Mouse (Mus musculus): Measurements from ENCODE around the gene Atp2b2.

Gene Atp2b2

DNA sequence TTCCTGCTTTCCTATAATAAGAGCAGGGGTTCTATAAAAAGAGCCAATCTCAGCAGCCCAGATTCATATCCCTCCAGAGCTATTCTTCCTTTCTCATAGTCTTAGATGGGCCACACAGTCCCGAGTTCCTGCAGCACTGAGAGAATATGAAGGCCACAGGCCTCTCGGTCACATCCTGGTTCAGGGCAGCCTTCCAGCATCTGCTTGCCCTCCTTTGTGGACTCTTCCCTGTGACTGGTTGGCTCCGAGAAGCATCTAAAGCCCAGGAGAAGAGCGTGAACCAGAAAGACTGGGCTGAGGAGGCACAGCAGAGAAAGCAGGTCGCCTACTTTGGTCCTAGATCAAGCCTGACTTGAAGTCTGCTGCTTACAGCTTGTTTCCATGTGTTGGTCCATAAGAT lies 28.6 kb downstream of the Atp2b2 start:
- in situ Hi-C loops (cut with MboI, MseI), result no loop called here

DNA sequence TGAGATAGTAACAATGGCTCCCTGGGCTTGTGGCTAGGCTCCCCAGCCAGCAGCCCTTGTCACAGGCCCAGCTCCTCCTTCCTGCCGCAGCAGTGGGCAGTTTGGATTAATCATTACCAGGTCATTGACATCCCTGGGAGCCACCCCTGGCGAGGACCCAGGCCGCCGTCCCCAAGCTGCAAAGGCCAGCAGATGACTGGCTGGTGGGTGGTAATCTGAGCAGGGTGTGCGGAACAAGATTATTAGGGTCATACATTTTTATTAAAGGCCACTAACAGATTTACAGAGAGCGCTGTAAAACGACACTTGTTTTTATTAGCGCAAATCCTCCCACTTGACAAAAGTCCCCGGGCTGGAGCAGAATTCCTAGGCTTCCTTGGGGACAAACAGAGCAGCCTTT lies 29.6 kb downstream of the Atp2b2 start:
- in situ Hi-C loops (cut with MboI, MseI), result no loop called here

DNA sequence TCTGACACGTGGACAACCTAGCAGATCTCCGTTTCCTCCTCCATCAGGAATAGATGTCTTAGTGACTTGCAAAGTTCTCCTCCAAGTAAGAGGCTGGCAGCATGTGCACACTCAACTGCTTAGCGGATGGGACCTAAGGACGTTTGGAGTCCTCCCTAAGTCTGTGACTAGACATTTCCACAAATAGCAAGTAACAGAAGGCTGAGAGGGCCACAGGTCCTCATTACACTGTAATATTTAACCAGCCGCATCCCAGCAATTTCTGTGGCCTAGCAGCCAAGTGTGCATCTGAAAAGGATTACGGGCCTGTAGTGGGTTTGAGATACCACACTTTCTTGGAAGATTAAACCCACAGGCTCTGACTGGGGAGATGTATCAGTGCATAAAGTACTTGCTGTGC lies 30.4 kb downstream of the Atp2b2 start:
- in situ Hi-C loops (cut with MboI, MseI), result no loop called here

DNA sequence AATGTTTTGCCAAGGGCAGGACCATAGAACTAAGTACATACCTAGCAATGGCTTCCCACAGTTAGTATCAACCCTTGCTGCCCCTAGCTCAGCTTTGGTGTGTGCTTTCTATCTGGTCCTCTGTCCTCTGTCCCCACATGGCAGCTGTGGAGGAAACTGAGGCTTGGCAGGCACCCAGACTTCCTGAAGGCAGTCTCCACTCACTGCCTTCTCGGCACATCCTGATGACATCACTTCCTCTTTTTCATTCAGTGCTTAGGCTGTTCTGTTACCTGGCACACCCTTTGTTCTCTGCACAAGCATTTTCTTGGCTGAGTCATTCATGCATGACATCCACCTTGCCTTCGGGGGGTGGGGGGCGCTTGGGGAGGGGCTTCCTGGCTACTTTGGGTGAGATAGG lies 38.6 kb downstream of the Atp2b2 start:
- in situ Hi-C loops (cut with MboI, MseI), result no loop called here

- in situ Hi-C loops (cut with MboI, MseI), result no loop called here
Measured at GRCm38 (mm10) chr6:114000928-114001327, 41.5 kb downstream of the Atp2b2 start.

DNA sequence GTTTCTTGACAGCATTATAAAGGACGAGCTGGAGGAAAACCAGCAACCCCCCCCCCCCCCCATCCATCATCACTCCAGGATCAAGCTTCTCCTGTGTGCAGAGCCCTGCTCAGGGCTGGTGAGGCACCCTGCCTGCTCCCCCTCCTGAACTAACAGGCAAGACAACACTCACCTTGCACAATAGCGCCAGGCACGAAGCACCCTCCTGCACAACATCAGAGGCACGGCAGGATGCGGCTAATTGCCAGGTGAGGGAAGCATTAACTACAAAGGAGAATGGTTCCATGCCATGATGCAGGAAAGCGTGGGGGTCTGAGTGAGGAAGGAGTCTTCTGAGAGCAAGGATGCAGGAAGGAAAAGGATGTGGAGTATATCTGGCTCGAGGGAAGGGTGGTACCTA lies 42.1 kb downstream of the Atp2b2 start:
- in situ Hi-C loops (cut with MboI, MseI), result no loop called here

DNA sequence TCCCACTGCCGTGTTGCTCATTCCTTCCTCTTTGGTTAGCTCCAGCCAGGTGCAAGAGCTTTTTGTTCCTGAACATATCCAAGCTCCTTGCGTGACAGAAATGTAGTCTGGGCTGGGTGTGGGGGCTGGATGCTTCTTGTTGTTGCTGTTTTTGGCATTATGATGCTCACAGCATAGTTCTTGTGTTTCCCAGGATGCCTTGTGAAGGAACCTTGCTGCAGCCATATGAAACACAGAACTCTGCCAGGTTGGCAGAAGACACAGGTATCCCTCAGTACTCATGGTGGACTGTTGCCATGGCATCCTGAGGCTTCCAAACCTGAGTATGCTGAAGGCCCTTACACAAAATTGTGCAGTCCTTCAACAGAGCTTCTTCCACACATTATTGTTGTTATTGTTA lies 44.0 kb downstream of the Atp2b2 start:
- in situ Hi-C loops (cut with MboI, MseI), result no loop called here

DNA sequence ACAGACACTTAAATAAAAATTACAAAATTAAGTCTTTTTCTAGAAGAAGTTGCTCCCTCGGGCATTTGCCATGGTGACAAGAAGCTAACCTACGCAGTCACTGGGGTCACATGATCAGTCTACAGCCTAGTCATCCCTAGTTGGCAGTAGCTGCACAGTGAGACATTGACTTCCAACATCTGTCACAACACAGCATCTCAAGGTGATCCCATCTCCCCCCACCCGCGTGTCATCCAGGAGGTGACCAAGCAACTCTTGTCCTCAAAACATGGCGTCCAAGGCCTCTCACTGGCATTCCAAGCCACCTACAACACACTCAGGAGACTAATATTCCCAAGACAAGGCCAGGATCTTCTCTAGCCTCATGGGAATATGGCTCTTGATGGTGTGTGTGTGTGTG lies 48.2 kb downstream of the Atp2b2 start:
- in situ Hi-C loops (cut with MboI, MseI), result no loop called here

GRCm38 (mm10) chr6:113992101-113992500 lies 50.3 kb downstream of the Atp2b2 start:
- in situ Hi-C loops (cut with MboI, MseI), result no loop called here

DNA sequence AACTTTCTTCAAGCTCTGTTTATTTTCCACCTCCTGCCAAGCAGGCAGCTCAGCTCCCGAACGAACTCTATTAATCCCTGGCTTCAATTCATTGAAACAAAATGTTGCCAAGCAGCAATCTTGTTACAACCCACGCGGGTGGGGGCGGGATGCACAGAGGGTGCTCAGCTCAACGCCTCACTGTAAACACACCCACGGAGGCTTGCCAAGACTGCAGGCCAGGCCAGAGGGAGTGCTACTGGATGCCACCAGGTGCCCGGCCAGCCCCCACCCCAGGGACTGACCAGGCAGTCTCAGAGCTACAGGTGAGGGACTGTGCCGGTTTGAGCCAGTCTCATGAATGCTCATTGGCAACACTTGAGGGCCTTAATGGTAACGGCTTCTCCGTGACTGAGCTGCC lies 50.9 kb downstream of the Atp2b2 start:
- in situ Hi-C loops (cut with MboI, MseI), result no loop called here

GRCm38 (mm10) chr6:113990044-113990443 lies 52.4 kb downstream of the Atp2b2 start:
- in situ Hi-C loops (cut with MboI, MseI), result no loop called here

DNA sequence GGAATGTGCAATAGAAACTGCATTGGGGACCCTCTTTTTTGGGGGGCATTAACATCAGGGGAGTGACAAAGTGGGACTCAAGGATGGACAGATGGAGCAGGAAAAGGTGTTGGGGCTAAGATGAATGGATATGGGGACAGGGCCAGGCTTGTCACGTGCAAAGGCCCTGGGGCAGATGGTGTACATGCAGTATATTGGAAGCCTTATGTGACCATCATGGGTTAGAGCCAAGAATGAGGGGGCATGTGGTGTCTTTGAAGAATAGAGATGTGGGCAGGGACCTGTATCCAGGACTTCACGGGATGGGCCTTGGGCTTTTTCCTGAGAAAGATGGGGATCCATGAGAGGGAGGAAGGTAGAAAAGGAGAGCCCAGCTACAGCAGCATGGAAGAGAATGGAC lies 53.9 kb downstream of the Atp2b2 start:
- in situ Hi-C loops (cut with MboI, MseI), result no loop called here

DNA sequence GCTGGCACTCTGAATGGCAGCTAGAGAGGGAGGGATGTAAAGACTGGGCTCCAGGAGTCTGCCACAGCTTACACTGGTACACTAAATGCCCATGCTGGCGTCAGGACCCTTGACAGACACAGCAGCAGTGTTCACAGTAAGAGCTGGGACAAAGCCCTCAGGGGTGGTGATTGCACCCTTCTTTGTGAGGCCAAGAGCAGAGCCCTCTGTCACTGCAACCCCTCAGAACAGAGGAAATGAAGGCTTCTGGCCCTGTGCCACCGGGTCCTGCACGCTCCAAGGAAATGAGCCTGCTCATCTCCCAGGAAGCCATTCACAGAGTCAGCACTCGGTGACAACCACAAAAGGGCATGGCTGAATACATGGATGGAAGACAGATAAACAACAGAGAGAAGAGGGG lies 55.7 kb downstream of the Atp2b2 start:
- in situ Hi-C loops (cut with MboI, MseI), result no loop called here

DNA sequence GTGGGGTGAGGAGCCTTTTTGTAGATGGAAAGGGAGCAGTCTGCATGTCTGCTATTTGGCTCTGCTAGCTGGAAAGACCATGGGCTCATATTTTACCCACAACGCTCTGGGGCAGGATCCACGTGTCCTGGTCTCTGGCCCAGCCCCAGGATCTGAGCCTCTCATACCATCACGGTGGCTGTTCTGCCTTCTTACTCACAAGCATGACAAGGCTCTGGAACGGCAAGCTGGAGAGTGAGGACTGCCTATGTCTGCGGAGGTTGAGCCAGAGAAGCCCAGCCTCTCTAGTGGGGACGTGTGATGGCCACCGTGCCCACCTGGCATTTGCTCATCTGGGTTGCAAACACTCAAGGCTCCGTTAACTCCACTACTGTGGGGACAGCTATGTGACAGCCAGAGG lies 63.7 kb downstream of the Atp2b2 start:
- in situ Hi-C loops (cut with MboI, MseI), result no loop called here

- in situ Hi-C loops (cut with MboI, MseI), result no loop called here
Measured at GRCm38 (mm10) chr6:113978091-113978650, 64.2 kb downstream of the Atp2b2 start.

- in situ Hi-C loops (cut with MboI, MseI), result no loop called here
Measured at GRCm38 (mm10) chr6:113970900-113971299, 71.5 kb downstream of the Atp2b2 start.

DNA sequence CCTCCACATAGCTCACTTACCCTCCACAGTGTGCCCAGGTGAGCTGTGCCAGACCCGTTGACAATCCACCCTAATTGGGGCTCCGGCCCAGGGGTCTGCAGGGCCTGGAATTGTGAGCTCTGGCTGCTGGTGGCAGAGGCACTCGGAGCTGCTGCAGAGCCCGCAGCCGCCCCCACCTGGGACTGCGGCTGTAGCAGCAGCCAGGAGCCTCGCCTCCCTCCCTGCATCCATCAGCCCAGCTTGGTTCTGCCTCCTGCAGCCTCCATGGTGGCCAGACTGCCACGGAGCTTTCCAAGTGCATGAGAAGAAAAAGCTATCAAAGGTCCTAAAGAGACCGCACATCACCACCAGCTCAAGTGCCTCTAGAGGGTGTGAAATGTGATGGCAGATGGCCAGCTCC lies 71.9 kb downstream of the Atp2b2 start:
- in situ Hi-C loops (cut with MboI, MseI), result no loop called here

GRCm38 (mm10) chr6:113969751-113970150 lies 72.7 kb downstream of the Atp2b2 start:
- in situ Hi-C loops (cut with MboI, MseI), result no loop called here

DNA sequence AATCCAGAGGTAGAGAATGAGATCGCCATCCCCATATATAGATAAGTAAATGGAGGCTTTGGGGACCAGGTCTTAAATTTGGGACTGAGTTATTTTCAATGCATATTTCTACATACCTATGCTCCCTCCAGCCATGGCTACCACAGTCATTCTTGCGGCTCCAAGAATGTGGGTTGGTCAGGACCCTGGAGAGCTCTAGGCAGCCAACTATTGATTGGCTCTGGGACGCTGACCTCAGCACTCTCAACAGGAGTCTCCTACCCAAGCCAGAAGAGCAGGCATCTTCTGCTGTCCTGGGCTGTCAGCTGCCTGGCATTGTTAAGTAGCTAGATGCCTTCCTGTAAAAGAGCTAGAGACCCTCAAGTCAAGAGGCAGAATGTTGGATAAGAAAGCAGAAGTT lies 79.6 kb downstream of the Atp2b2 start:
- in situ Hi-C loops (cut with MboI, MseI), result no loop called here

DNA sequence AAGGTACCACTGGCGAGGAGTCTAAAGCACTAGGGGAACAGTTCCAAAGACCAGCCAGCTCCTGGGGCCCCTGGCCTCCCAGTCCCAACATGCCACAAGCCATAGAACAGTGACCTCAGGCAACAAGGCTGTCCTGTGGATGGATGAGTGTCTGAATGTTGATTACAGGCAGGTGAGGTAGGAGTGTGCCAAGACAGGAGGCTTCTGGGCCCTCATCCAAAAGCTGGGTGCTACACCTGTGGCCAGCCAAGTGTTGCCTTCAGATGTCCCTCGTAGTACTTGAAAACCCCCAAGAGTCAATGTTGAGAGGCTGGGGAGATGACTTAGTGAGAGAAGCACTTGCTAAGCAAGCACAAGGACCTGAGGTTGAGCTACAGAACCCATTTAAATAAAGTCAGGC lies 80.8 kb downstream of the Atp2b2 start:
- in situ Hi-C loops (cut with MboI, MseI), result no loop called here

DNA sequence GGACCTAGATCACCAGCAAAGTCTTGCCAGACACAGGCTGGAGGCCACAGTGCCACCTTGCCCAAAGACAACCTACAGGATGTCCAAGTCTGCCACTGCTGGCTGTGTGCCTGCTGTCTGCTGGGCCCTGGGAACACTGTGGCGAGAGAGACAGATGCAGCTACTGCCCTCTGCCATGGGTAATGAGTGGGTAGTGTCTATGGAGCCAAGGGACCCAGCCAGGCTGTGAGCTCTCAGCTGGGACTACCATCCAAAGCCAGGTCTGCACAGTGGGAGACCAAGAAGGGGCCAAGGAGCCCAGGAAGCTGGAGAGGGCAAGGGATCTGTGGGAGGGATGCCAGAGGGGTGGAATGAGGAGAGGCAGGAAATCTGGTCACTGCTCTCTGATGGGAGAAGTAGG lies 83.1 kb downstream of the Atp2b2 start:
- in situ Hi-C loops (cut with MboI, MseI), result no loop called here

DNA sequence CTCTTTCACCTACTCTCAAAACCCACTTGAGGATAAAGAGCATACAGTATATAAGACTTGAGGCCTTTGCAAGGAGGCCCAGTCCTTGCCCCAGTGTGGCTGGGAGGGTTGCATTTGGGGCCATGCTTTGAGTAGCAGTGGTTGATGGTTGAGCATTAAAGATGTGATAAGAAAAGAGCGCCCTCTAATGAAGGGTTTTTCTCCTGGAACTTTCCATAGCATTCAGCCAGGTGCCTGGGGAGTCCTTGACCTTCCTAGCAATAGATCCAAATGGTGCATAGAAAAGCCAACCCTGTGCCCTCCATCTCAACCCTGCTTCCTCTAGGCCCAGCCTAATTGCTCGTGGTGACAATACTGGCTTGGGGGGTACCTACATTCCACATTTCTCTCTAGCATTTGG lies 83.7 kb downstream of the Atp2b2 start:
- in situ Hi-C loops (cut with MboI, MseI), result no loop called here

DNA sequence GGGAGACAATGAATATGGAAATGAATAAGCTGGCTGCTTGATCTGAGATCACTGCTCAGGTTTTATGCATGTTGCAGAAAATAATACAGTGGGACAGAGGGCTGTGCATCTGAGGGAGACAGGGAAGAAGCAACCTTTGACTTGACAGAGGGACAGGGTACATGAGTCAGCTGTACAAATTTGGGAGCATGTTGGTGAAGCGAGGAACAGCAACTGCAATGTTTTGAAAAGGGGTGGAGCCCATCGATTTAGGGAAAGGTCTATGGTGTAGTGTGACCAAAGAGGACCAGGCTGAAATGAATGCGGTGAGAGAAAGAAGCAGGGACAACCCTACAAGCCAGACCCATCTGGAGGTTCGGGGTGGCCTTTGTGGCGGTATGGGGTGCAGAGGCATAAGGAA lies 84.4 kb downstream of the Atp2b2 start:
- in situ Hi-C loops (cut with MboI, MseI), result no loop called here

- in situ Hi-C loops (cut with MboI, MseI), result no loop called here
Measured at GRCm38 (mm10) chr6:113957232-113957940, 85.0 kb downstream of the Atp2b2 start.

Data from regulatory T cell (primary cell).